Mouse (Mus musculus) gonadal fat pad, adult 2 months (tissue): Measurements from ENCODE around the gene Anp32b. TPM values are rescaled to one million over a fixed set of nuclear protein-coding genes. Genes with fewer than 3 reads are reported as not detected.

Source experiments
- DNase-seq: peaks from one replicate; pipeline ENCODE4 v3.0.0-alpha.2; 2012; ENCODE audit warnings: low read depth
- polyA plus RNA-seq: library from polyadenylated mRNA; depleted of rRNA; stranded (reverse); fragments of >200 nt; gene quantifications from 2 replicates; pipeline ENCODE4 v1.2.3, GENCODE M21; 2012; rRNA removed

Gene Anp32b
- polyA plus RNA-seq, 1 experiment: 8.8 TPM

DNA sequence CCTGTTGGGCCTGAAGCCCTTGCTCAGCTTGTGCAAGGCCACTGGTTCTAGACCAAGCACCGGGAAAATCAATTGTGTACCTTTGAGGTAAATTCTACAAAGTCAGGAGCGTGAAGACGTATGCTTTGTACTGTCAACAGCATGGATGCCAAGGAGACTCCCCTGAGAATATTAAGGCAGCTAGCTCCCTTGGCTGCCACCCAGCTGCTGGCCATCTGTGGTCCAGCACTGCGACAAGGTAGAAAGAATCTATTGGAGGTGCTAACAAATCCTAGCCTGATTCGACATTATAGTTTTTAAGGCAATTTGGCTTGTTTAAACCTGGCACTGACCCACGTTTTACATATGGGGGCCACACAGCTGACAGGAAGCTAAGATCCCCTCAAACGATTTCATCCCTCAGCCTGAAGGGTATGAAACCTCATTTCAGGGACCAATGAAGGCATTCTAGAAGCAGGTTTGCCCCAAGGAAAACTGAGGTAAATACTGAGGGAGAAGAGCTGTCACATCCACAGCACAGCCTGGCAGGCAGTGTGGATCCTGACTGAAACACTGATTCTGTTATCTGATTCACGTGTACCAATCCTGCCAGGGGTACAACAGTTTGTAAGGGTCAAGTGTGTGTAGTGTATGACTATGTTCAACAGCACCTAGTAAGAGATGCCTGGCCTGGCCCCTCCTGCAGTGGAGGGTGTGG, 54.8 kb downstream of the Anp32b start:
- DNase-seq: no peak

DNA sequence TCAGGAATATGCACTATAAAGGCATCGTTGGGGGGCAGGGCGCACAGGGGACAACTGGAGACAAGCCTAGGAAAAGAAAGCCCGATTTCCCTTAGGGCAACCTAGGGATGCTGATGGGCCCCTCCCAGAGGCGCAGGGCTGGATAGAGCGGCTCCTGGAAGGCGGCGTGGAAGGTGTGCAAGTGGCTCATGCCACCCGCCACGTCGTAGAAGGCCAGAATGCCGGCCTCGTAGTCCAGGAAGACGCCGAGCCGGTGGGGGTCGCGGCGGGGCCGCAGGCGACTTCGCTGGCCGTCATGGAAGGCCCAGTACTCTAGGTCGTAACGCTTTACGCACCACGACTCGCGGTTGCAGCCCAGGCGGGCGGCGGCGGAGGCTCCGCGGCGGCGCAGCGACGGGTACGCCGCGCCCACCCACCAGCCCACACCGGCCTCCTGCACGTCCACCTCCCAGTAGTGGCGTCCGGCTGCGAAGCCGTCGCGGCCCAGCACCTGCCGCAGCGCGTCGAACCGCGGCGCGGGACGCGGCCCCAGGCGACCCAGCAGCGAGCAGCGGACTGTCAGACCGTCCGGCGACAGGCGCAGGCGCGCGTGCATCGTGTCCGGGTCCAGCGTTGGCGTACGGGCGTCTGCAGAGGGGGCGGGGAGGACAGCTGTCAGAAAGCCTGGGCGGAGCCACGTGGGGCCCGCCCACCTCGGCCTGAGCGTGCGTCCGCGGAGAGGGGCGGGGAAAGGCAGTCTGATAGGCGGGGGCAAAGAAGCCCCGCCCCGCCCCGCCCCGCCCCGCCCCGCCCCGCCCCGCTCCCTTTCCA, 56.3 kb downstream of the Anp32b start:
- no peak for DNase-seq

DNA sequence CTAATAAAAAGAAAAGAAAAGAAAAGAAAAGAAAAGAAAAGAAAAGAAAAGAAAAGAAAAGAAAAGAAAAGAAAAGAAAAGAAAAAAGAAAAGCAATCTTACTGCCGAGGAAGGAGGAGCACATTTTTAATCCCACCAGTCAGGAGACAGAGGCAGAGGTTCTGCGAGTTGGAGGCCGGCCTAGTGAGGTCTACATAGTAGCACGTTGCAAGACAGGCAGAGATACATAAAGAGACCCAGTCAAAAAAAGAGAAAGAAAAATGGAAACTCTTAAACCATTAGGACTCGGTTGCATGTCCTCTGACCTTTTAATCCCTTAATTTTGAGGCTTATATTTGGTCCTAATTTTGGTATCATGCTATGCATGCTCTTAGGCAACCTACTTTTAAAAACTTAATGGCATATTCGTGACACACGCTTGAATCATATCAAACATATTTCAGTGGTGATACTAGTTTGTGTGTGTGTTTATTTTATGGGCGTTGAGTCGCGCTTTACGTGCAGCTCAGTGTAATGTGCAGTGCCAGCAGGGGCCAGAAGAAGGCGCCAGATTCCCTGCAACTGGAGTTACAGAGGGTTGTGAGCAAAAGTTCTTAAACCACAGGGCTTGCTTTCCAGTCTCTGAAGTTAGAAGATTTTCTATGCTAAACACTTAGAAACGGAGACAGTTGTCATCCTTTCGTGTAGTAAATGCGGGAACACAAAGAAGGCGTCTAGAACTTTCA, 57.2 kb downstream of the Anp32b start:
- no peak for DNase-seq

DNA sequence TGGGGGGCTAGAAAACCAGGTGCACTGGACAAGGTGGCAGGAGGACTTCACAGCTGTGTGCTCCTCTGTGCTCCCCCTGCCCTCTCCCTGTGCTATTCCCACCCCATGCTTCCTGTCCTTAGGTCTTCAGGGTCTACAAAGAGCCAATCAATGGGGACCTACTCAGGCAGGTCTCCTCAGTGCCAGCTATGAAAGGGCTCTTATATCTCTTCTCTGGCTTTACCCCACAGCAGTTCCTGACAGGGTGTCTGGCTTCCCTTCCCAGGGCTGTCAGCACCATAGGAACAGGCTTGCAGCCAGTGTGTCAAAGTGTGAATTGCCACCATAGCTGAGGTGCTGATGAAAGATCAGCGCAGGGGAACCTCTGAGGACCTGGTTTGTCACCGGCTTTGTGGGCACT, 69.8 kb downstream of the Anp32b start:
- DNase-seq: no peak

DNA sequence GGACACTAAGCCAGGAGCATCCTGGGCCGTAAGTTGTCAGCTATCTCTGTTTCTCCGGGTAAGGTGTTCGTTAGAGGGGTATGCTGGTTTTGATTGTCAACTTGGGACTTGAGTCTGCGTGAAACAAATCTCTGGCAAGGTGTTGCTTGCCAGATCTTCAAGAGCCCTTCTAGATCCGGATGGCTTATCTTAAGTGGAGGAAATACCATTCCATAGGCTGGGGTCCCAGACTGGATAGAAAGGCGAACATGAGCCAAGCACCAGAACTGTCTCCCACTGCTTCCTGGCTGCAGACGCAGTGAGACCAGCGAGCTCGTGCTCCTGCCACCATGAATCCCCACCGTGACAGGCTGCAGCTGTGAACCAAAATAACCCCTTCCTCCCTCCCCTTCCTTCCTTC, 70.8 kb downstream of the Anp32b start:
- DNase-seq: no peak

Other genes with a start within 250 kb of the Anp32b start
- not detected in 2 replicates for gene Foxe1, start 107.3 kb upstream of the Anp32b start, polyA plus RNA-seq
- 6.2 and 6.7 TPM in 2 replicates for gene Trmo, start 61.5 kb upstream of the Anp32b start, polyA plus RNA-seq
- 0.06 and 0.08 TPM in 2 replicates for gene Hemgn, start 37.4 kb upstream of the Anp32b start, polyA plus RNA-seq
- gene Nans, start 38.3 kb downstream of the Anp32b start, polyA plus RNA-seq: 96.9 and 129 TPM in 2 replicates
- gene Trim14, start 85.2 kb downstream of the Anp32b start, polyA plus RNA-seq: 18.1 and 30.2 TPM in 2 replicates
- gene Coro2a, start 151.3 kb downstream of the Anp32b start, polyA plus RNA-seq: 73.7 and 124 TPM in 2 replicates
- 14.2 and 17.9 TPM in 2 replicates for gene Tbc1d2, start 199.3 kb downstream of the Anp32b start, polyA plus RNA-seq